Mouse (Mus musculus) intestine, embryonic 14.5 days (tissue): Measurements from ENCODE around the gene Capg. TPM values are rescaled to one million over a fixed set of nuclear protein-coding genes. Genes with fewer than 3 reads are reported as not detected.
"Not testable (repeated sequence)": the region's sequence is repeated elsewhere in the genome, so short reads cannot be mapped to it uniquely, and the experiment has no call there.

ENCODE experiments used
- ATAC-seq: fragments of 200-750 bp; cut with Nextera tagmentation; replicated peaks from 2 replicates; pipeline ENCODE4 v1.8.0; 2017; ENCODE audit warnings: low read depth, moderate number of reproducible peaks, moderate TSS enrichment, moderate library complexity; ENCODE audit not compliant: low FRiP score, low TSS enrichment
- DNase-seq: peaks from one replicate; pipeline ENCODE4 v3.0.0-alpha.2; 2018; ENCODE audit warnings: low spot score
- H3K27ac ChIP-seq: fragments of 300-500 bp; sonication (generic); 2 replicates; pipeline ENCODE4 v1.5.1; 2014; ENCODE audit warnings: low read depth, mild to moderate bottlenecking, control low read depth
- H3K27me3 ChIP-seq: fragments of 300-500 bp; sonication (generic); replicated peaks from 2 replicates; pipeline ENCODE4 v1.6.1; 2014; ENCODE audit warnings: low read length, control low read depth; ENCODE audit not compliant: control insufficient read depth, insufficient read depth
- H3K36me3 ChIP-seq: fragments of 300-500 bp; sonication (generic); 2 replicates; pipeline ENCODE4 v1.6.1; 2014; ENCODE audit warnings: low read length, control low read depth; ENCODE audit not compliant: control insufficient read depth, insufficient read depth
- H3K4me1 ChIP-seq: fragments of 300-500 bp; sonication (generic); replicated peaks from 2 replicates; pipeline ENCODE4 v1.6.1; 2014; ENCODE audit warnings: low read length, control low read depth, mixed read lengths; ENCODE audit not compliant: control insufficient read depth, insufficient read depth
- H3K4me2 ChIP-seq: fragments of 300-500 bp; sonication (generic); 2 replicates; pipeline ENCODE4 v1.6.1; 2014; ENCODE audit warnings: low read length
- H3K4me3 ChIP-seq: fragments of 300-500 bp; sonication (generic); 2 replicates; pipeline ENCODE4 v1.5.1; 2014; ENCODE audit warnings: low read depth, low read length, control low read depth, mixed read lengths
- H3K9ac ChIP-seq: fragments of 300-500 bp; sonication (generic); 2 replicates; pipeline ENCODE4 v1.6.1; 2014; ENCODE audit warnings: mild to moderate bottlenecking, low read length
- H3K9me3 ChIP-seq: fragments of 300-500 bp; sonication (generic); 2 replicates; pipeline ENCODE4 v1.6.1; 2016; ENCODE audit warnings: low read length, control low read depth; ENCODE audit not compliant: control insufficient read depth
- WGBS: fragments of 180-500 bp; shearing (Covaris S2); extraction: QIAGEN DNeasy Blood & Tissue Kit; methylation state at CpG from one replicate; pipeline ENCODE4 v1.1.7; 2014; 5-methylcytosine and 5-hydroxymethylcytosine counted together
- polyA plus RNA-seq: library from polyadenylated mRNA; unstranded; fragments of >200 nt; fragmentation: Nextera tagmentation; extraction: Ambion mirVana; gene quantifications from 2 replicates; pipeline ENCODE4 v1.2.1, GENCODE M21; 2014

Capg gene
- polyA plus RNA-seq, 1 experiment from 2014 or later = 36.7 TPM

GRCm38 (mm10) chr6:72522288-72522687 is 21.9 kb upstream of the Capg start:
- Histone ChIP-seq H3K27me3 (no peaks in the 10 kb centered on the region), H3K4me1 (peaks cover 12% of the 10 kb centered on the region), H3K9ac (no peak overlapping the region), H3K36me3 (no peaks in the 10 kb centered on the region), H3K9me3 (no peaks in the 10 kb centered on the region), H3K4me2 (no peak overlapping the region), H3K27ac (no peak overlapping the region), H3K4me3 (no peak overlapping the region)
- DNase-seq (no peak), ATAC-seq (no peak)
- WGBS = 69% methylated on average over 5 of the region's 5 CpGs

GRCm38 (mm10) chr6:72523222-72523621 is 21.0 kb upstream of the Capg start:
- DNase-seq = no peak
- no peak overlapping the region for H3K27ac ChIP-seq
- H3K27me3 ChIP-seq = no peaks in the 10 kb centered on the region
- H3K4me2 ChIP-seq = no peak overlapping the region
- WGBS = 69% methylated on average over 4 of the region's 4 CpGs
- H3K9me3 ChIP-seq = no peaks in the 10 kb centered on the region
- ATAC-seq = no peak
- peaks cover 12% of the 10 kb centered on the region for H3K4me1 ChIP-seq
- H3K4me3 ChIP-seq = no peak overlapping the region
- no peaks in the 10 kb centered on the region for H3K36me3 ChIP-seq
- H3K9ac ChIP-seq = no peak overlapping the region

GRCm38 (mm10) chr6:72524160-72524559 is 20.0 kb upstream of the Capg start:
- no peak overlapping the region for H3K4me3 ChIP-seq
- no peak overlapping the region for H3K9ac ChIP-seq
- H3K27ac ChIP-seq = no peak overlapping the region
- no peak overlapping the region for H3K4me2 ChIP-seq
- ATAC-seq (no peak), DNase-seq (no peak)
- no peaks in the 10 kb centered on the region for H3K36me3 ChIP-seq
- H3K27me3 ChIP-seq = no peaks in the 10 kb centered on the region
- H3K9me3 ChIP-seq = no peaks in the 10 kb centered on the region
- WGBS = 89% methylated on average over 2 of the region's 2 CpGs
- peaks cover 12% of the 10 kb centered on the region for H3K4me1 ChIP-seq

GRCm38 (mm10) chr6:72527070-72527469 is 17.1 kb upstream of the Capg start:
- ATAC-seq (no peak), DNase-seq (no peak)
- Histone ChIP-seq H3K36me3 (no peaks in the 10 kb centered on the region), H3K9ac (no peak overlapping the region), H3K4me2 (no peak overlapping the region), H3K27ac (no peak overlapping the region), H3K9me3 (no peaks in the 10 kb centered on the region), H3K27me3 (no peaks in the 10 kb centered on the region), H3K4me1 (no peaks in the 10 kb centered on the region), H3K4me3 (no peak overlapping the region)
- WGBS = 84% methylated on average over 4 of the region's 4 CpGs

- ATAC-seq = no peak
- no peaks in the 10 kb centered on the region for H3K9me3 ChIP-seq
- H3K4me3 ChIP-seq = no peak overlapping the region
- H3K4me1 ChIP-seq = no peaks in the 10 kb centered on the region; the same call in 1 of the 2 replicates
- no peak overlapping the region for H3K4me2 ChIP-seq
- WGBS = 79% methylated on average over 10 of the region's 10 CpGs
- H3K27ac ChIP-seq = no peak overlapping the region
- DNase-seq = no peak
- H3K27me3 ChIP-seq = no peaks in the 10 kb centered on the region
- no peaks in the 10 kb centered on the region for H3K36me3 ChIP-seq
- no peak overlapping the region for H3K9ac ChIP-seq
Measured at GRCm38 (mm10) chr6:72528410-72529151, 15.6 kb upstream of the Capg start.

GRCm38 (mm10) chr6:72532580-72532979 is 11.6 kb upstream of the Capg start:
- Histone ChIP-seq H3K9me3 (no peaks in the 10 kb centered on the region), H3K27ac (no peak overlapping the region), H3K9ac (no peak overlapping the region), H3K4me1 (no peaks in the 10 kb centered on the region; the same call in 1 of the 2 replicates), H3K27me3 (no peaks in the 10 kb centered on the region), H3K4me2 (no peak overlapping the region), H3K4me3 (no peak overlapping the region), H3K36me3 (no peaks in the 10 kb centered on the region)
- no peak for DNase-seq
- 79% methylated on average over 4 of the region's 4 CpGs for WGBS
- no peak for ATAC-seq

- not testable (repeated sequence) for H3K4me2 ChIP-seq, H3K27ac ChIP-seq, DNase-seq, H3K9me3 ChIP-seq, H3K36me3 ChIP-seq, H3K4me1 ChIP-seq, H3K4me3 ChIP-seq, H3K27me3 ChIP-seq, H3K9ac ChIP-seq
- ATAC-seq = peak; percentile 56
- 26% methylated on average over 1 of the region's 1 CpGs for WGBS
Measured at GRCm38 (mm10) chr6:72533555-72533954, 10.6 kb upstream of the Capg start.

- H3K27ac ChIP-seq = no peak overlapping the region
- no peak overlapping the region for H3K4me3 ChIP-seq
- peak; percentile 41 for ATAC-seq
Measured at GRCm38 (mm10) chr6:72534035-72534809, 10.0 kb upstream of the Capg start.

More at GRCm38 (mm10) chr6:72534035-72534809, 10.0 kb upstream of the Capg start:
- H3K4me1 ChIP-seq = no peaks in the 10 kb centered on the region; the same call in 1 of the 2 replicates
- H3K27me3 ChIP-seq = no peaks in the 10 kb centered on the region
- H3K9ac ChIP-seq = no peak overlapping the region
- WGBS = 44% methylated on average over 9 of the region's 9 CpGs
- no peaks in the 10 kb centered on the region for H3K36me3 ChIP-seq
- no peaks in the 10 kb centered on the region for H3K9me3 ChIP-seq
- H3K4me2 ChIP-seq = no peak overlapping the region
- peak; percentile 76 for DNase-seq
